Mouse (Mus musculus) limb, embryonic 14.5 days (tissue): ENCODE data around the gene Bcap31. TPM values are rescaled to one million over a fixed set of nuclear protein-coding genes. Genes with fewer than 3 reads are reported as not detected.

Source experiments
- ATAC-seq: fragments of 200-750 bp; cut with Nextera tagmentation; 2 replicates; pipeline ENCODE4 v1.8.0; 2017; ENCODE audit warnings: low read depth, moderate number of reproducible peaks, moderate TSS enrichment; ENCODE audit not compliant: low FRiP score
- DNase-seq: peaks from one replicate; pipeline ENCODE4 v3.0.0-alpha.2; 2015; ENCODE audit warnings: low spot score
- H3K27ac ChIP-seq: fragments of 300-500 bp; sonication (generic); replicated peaks from 2 replicates; pipeline ENCODE4 v1.5.1; 2014; ENCODE audit warnings: low read depth, mild to moderate bottlenecking, low read length, moderate library complexity, mixed read lengths
- H3K27me3 ChIP-seq: fragments of 300-500 bp; sonication (generic); 2 replicates; pipeline ENCODE4 v1.6.1; 2014; ENCODE audit warnings: low read length, mixed read lengths; ENCODE audit not compliant: control insufficient read depth, insufficient read depth
- H3K36me3 ChIP-seq: fragments of 300-500 bp; sonication (generic); 2 replicates; pipeline ENCODE4 v1.6.1; 2014; ENCODE audit warnings: mild to moderate bottlenecking, low read length, moderate library complexity, mixed read lengths; ENCODE audit not compliant: control insufficient read depth, insufficient read depth
- H3K4me1 ChIP-seq: fragments of 300-500 bp; sonication (generic); 2 replicates; pipeline ENCODE4 v1.6.1; 2014; ENCODE audit warnings: antibody characterized with exemption, low read length, mixed read lengths; ENCODE audit not compliant: control insufficient read depth, insufficient read depth
- H3K4me2 ChIP-seq: fragments of 300-500 bp; sonication (generic); replicated peaks from 2 replicates; pipeline ENCODE4 v1.6.1; 2014; ENCODE audit warnings: low read depth, mild to moderate bottlenecking, low read length, moderate library complexity; ENCODE audit not compliant: severe bottlenecking
- H3K4me3 ChIP-seq: fragments of 300-500 bp; sonication (generic); replicated peaks from 2 replicates; pipeline ENCODE4 v1.5.1; 2014; ENCODE audit warnings: low read length
- H3K9ac ChIP-seq: fragments of 300-500 bp; sonication (generic); 2 replicates; pipeline ENCODE4 v1.6.1; 2014; ENCODE audit warnings: mild to moderate bottlenecking, low read depth, low read length, moderate library complexity; ENCODE audit not compliant: severe bottlenecking
- H3K9me3 ChIP-seq: fragments of 300-500 bp; sonication (generic); 2 replicates; pipeline ENCODE4 v1.6.1; 2016; ENCODE audit warnings: low read length; ENCODE audit not compliant: control insufficient read depth
- POLR2A ChIP-seq: fragments of 200-500 bp; IDR thresholded peaks from 2 replicates; pipeline ENCODE4 v1.8.0; 2012; ENCODE audit warnings: inconsistent platforms, mild to moderate bottlenecking, moderate library complexity, borderline replicate concordance; ENCODE audit not compliant: insufficient read depth, insufficient read length; ENCODE audit errors: extremely low read depth
- WGBS: fragments of 180-500 bp; shearing (Covaris S2); extraction: QIAGEN DNeasy Blood & Tissue Kit; methylation state at CpG from one replicate; pipeline ENCODE4 v1.1.7; 2014; 5-methylcytosine and 5-hydroxymethylcytosine counted together
- polyA plus RNA-seq, 2 experiments: library from polyadenylated mRNA; depleted of rRNA in 1 of 2; stranded (reverse) in 1 of 2; unstranded in 1 of 2; fragments of >200 nt; fragmentation: Nextera tagmentation in 1 of 2; extraction: Ambion mirVana in 1 of 2; gene quantifications; 2 replicates each; pipeline versions ENCODE4 v1.2.1 to v1.2.3; 2012 to 2014

The Bcap31 gene
- polyA plus RNA-seq, 2 experiments, result 97.4 to 239 TPM

- no peak overlapping the region for H3K9ac ChIP-seq
- H3K27me3 ChIP-seq, result no peaks in the 10 kb centered on the region
- 57% methylated on average over 4 of the region's 4 CpGs for WGBS
- DNase-seq (peak; percentile 44), ATAC-seq (peak; percentile 66; the same call in 1 of the 2 replicates)
- H3K27ac ChIP-seq, result no peak overlapping the region
- 0 out of 2 replicates have a peak, but pooled peaks cover 3% of the 10 kb centered on the region for H3K4me1 ChIP-seq
- H3K36me3 ChIP-seq, result peaks cover 6% of the 10 kb centered on the region; the same call in 1 of the 2 replicates
- peak overlapping the region; percentile 64 for H3K4me2 ChIP-seq
- H3K9me3 ChIP-seq, result no peaks in the 10 kb centered on the region
- no peak overlapping the region for H3K4me3 ChIP-seq
- TF ChIP-seq POLR2A, result no peak
These were observed 43.9 kb downstream of the Bcap31 start for GRCm38 (mm10) chrX:73672031-73672431.

DNA sequence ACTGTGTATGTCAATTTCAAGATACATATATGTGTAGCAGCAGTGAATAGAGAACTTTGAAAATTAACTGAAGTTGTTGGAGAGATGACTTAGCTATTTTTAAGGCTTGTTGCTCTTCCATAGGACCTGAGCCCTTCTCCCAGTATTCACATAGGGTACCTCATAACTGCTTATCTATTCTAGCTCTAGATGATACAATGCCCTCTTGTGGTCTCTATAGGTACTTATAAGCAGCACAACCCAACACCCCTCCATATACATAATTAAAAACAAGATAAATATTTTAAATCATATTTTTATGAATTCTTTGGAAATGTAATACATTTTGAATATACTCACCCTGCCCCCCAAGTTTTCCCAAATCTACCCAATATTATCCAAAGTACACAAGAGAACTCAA is 52.8 kb downstream of the Bcap31 start:
- Histone ChIP-seq H3K36me3 (no peaks in the 10 kb centered on the region), H3K4me3 (no peak overlapping the region), H3K4me1 (no peaks in the 10 kb centered on the region), H3K4me2 (no peak overlapping the region), H3K27ac (no peak overlapping the region), H3K9me3 (no peaks in the 10 kb centered on the region), H3K9ac (no peak overlapping the region), H3K27me3 (no peaks in the 10 kb centered on the region)
- DNase-seq (no peak), ATAC-seq (no peak)
- no peak for TF ChIP-seq POLR2A

GRCm38 (mm10) chrX:73660284-73660665 is 55.7 kb downstream of the Bcap31 start:
- Histone ChIP-seq H3K4me1 (no peaks in the 10 kb centered on the region), H3K27me3 (no peaks in the 10 kb centered on the region), H3K36me3 (no peaks in the 10 kb centered on the region), H3K9ac (peak overlapping the region; percentile 54), H3K4me2 (peak overlapping the region; percentile 71), H3K9me3 (no peaks in the 10 kb centered on the region), H3K4me3 (peak overlapping the region; percentile 44), H3K27ac (no peak overlapping the region)
- TF ChIP-seq POLR2A, result no peak
- ATAC-seq (no peak), DNase-seq (no peak)
- WGBS, result 59% methylated on average over 3 of the region's 3 CpGs

GRCm38 (mm10) chrX:73659575-73660283 is 56.2 kb downstream of the Bcap31 start, which contains the start of gene Pnck:
Gene Pnck (minus strand): TSS chrX:73660117.
- Histone ChIP-seq H3K4me3 (peak within 1 kb of the TSS; percentile 44), H3K27me3 (no peaks in the 10 kb centered on the region), H3K36me3 (no peaks in the 10 kb centered on the region), H3K9me3 (no peaks in the 10 kb centered on the region), H3K4me1 (no peaks in the 10 kb centered on the region), H3K9ac (peak within 1 kb of the TSS; percentile 54), H3K4me2 (peak within 1 kb of the TSS; percentile 71), H3K27ac (no peak within 1 kb of the TSS)
- no peak for TF ChIP-seq POLR2A
- DNase-seq, result no peak
- peak; percentile 69 for ATAC-seq
- WGBS, result 41% methylated on average over 25 of the region's 57 CpGs

GRCm38 (mm10) chrX:73658936-73659574 is 56.9 kb downstream of the Bcap31 start:
- Histone ChIP-seq H3K27ac (no peak overlapping the region), H3K36me3 (no peaks in the 10 kb centered on the region), H3K9me3 (no peaks in the 10 kb centered on the region), H3K27me3 (no peaks in the 10 kb centered on the region), H3K4me1 (no peaks in the 10 kb centered on the region), H3K4me3 (peak overlapping the region; percentile 44), H3K4me2 (peak overlapping the region; percentile 71), H3K9ac (peak overlapping the region; percentile 54; the same call in 1 of the 2 replicates)
- DNase-seq (no peak), ATAC-seq (no peak)
- WGBS, result 56% methylated on average over 12 of the region's 13 CpGs
- no peak for TF ChIP-seq POLR2A
